Mouse (Mus musculus): ENCODE results near the gene Pgm5. TPM values are rescaled to one million over a fixed set of nuclear protein-coding genes. Genes with fewer than 3 reads are reported as not detected.

Gene Pgm5
- polyA plus RNA-seq, 1 experiment from 2014 or later: 7.8 TPM

DNA sequence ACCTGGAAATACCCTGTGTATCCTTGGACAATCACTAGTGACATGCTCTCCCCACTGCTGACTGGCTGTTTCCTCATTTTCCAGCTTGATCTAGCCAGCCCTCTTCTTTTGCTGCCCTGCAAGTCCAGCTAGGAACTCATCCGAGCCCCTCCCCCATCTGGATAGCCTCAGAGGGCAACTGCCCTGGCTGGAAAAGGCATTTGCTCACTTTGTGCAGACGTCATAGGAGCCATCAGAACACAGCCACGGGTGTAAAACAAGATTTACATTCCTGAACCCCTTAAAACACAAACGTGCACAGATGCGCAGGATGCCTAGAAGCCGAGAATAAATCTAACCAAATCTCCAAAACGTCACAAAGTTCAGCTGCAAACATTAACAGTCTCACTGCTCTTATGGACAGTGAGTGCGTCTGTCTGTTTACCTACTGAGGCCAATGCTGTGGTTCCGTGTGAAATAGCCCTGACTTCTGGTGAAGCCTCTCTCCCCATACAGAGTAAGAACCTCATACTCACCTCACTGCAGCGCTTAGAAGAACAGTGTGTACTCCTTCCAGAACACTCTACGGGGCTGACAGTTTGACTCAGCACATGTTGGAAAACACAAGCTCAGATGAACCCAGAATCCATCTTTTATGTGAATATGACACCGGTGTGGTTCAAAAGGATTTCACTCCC lies 99.0 kb downstream of the Pgm5 start:
- no peak for ATAC-seq (ENCODE audit: insufficient number of reproducible peaks, insufficient read depth, low FRiP score, low read depth)
- no peaks in the 10 kb centered on the region for H3K36me3 ChIP-seq (ENCODE audit: control insufficient read depth, insufficient read depth, low read length)
- peaks cover 3 to 23% of the 10 kb centered on the region in 2 experiments for H3K4me1 ChIP-seq (ENCODE audit: control insufficient read depth in 2 of 2, insufficient read depth in 2 of 2, low read length in 2 of 2)
- no peak overlapping the region for H3K27ac ChIP-seq (replicated peaks in 1 of 2; ENCODE audit: control insufficient read depth in 1 of 2, insufficient read depth in 1 of 2, low read depth in 2 of 2, low read length in 2 of 2)
- 49% methylated on average over 12 of the region's 12 CpGs for WGBS
- no peak overlapping the region for H3K4me3 ChIP-seq (ENCODE audit: control insufficient read depth in 1 of 2, insufficient read depth in 1 of 2, low read depth in 1 of 2, low read length in 2 of 2)
- H3K9ac ChIP-seq (ENCODE audit: low read length): no peak overlapping the region
- no peaks in the 10 kb centered on the region for H3K27me3 ChIP-seq (ENCODE audit: control insufficient read depth, insufficient read depth, low read length)
- no peaks in the 10 kb centered on the region for H3K9me3 ChIP-seq (ENCODE audit: control insufficient read depth, low read length)
- H3K4me2 ChIP-seq (ENCODE audit: low read length): no peak overlapping the region

DNA sequence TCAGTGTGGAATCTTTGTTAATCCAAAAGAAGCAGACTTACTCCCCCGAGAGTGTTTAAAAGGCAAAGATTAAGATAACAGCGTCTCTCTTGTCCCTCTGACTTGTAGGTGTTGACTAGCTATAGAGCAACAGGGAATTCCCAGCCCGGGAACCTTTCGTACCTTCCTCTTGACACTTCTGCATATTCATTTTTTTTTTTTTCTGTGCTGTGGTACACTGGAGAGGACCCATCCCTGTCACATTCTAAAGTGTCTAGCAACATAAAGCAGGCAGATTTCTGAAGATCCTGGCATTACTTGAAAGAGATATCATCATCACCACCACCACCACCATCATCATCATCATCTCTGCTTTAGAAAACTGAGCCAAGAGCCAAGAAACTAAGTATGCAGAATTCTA lies 105.0 kb downstream of the Pgm5 start:
- Histone ChIP-seq H3K9ac (ENCODE audit: low read length) (no peak overlapping the region), H3K36me3 (ENCODE audit: control insufficient read depth, insufficient read depth, low read length) (no peaks in the 10 kb centered on the region), H3K4me2 (ENCODE audit: low read length) (peak overlapping the region; percentile 18; the same call in 1 of the 2 replicates), H3K27me3 (ENCODE audit: control insufficient read depth, insufficient read depth, low read length) (no peaks in the 10 kb centered on the region), H3K27ac (replicated peaks in 1 of 2; ENCODE audit: control insufficient read depth in 1 of 2, insufficient read depth in 1 of 2, low read depth in 2 of 2, low read length in 2 of 2) (peak overlapping the region in 1 of 2 experiments; percentile 22; a peak in 1 of 4 replicates), H3K9me3 (ENCODE audit: control insufficient read depth, low read length) (no peaks in the 10 kb centered on the region), H3K4me3 (ENCODE audit: control insufficient read depth in 1 of 2, insufficient read depth in 1 of 2, low read depth in 1 of 2, low read length in 2 of 2) (no peak overlapping the region), H3K4me1 (ENCODE audit: control insufficient read depth in 2 of 2, insufficient read depth in 2 of 2, low read length in 2 of 2) (peaks cover 19 to 42% of the 10 kb centered on the region in 2 experiments)
- 12% methylated on average over 4 of the region's 4 CpGs for WGBS
- no peak for ATAC-seq (ENCODE audit: insufficient number of reproducible peaks, insufficient read depth, low FRiP score, low read depth)

DNA sequence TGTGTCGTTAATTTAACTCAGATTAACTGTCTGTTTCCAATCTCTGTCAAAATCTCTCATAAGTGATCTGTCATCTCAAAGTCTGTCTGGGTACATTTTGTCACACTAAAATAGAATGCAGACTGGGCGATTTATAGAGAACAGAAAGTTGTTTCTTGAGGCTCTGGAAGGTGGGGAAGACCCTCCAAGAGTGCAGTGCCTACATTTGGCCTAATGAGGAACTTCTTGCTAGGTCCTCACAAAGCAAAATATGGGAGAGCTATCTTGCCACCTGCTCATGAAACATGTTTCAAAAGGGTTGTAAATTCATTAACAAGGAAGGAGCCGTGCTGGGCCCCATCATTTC lies 107.2 kb downstream of the Pgm5 start:
- no peaks in the 10 kb centered on the region for H3K36me3 ChIP-seq (ENCODE audit: control insufficient read depth, insufficient read depth, low read length)
- no peak overlapping the region for H3K4me2 ChIP-seq (ENCODE audit: low read length)
- H3K4me1 ChIP-seq (ENCODE audit: control insufficient read depth in 2 of 2, insufficient read depth in 2 of 2, low read length in 2 of 2): peaks cover 19 to 42% of the 10 kb centered on the region in 2 experiments
- no peak overlapping the region for H3K9ac ChIP-seq (ENCODE audit: low read length)
- no peak overlapping the region for H3K4me3 ChIP-seq (ENCODE audit: control insufficient read depth in 1 of 2, insufficient read depth in 1 of 2, low read depth in 1 of 2, low read length in 2 of 2)
- ATAC-seq (ENCODE audit: insufficient number of reproducible peaks, insufficient read depth, low FRiP score, low read depth): no peak
- no peaks in the 10 kb centered on the region for H3K9me3 ChIP-seq (ENCODE audit: control insufficient read depth, low read length)
- peak overlapping the region in 1 of 2 experiments; percentile 35; a peak in 2 of 4 replicates for H3K27ac ChIP-seq (replicated peaks in 1 of 2; ENCODE audit: control insufficient read depth in 1 of 2, insufficient read depth in 1 of 2, low read depth in 2 of 2, low read length in 2 of 2)
- H3K27me3 ChIP-seq (ENCODE audit: control insufficient read depth, insufficient read depth, low read length): no peaks in the 10 kb centered on the region
- 60% methylated on average over 3 of the region's 3 CpGs for WGBS

DNA sequence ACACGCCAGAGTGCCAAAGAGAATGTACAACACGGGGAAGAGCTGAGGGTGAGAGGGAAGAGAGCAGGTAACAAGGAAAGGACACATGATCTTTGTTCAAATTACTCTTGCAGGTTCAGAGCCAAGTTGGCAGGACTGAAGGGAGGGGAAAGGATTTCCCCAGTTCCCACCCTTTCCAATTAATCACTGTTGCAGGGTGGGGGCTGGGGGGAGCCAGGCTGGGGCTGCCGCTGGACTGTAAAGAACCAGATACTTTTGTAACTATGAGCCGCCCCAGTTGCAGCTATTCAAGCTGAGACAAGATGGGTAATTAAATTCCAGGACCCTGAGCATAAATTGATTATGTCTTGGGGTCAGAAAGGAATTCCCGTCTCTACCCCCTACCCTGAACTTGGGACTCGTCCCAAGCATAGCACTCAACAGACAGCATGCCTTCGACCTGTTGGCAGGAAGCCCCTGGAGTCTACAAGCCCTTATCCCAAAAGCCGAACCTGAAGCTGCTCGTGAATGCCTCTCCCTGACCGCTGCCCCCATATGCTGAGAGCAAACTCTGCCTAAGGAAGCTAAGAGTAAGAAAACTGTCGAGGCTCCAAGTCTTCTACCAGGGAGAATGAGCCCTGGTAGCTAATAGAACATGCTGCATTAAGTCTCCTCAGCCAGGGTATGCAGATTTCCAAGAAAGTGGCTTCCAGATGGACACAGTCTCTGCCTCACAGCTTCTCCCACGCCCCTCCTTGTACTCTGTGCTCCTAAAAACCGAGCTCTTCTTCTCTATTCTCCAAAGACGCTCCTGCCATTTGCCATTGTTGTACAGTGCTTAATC lies 107.8 kb downstream of the Pgm5 start:
- Histone ChIP-seq H3K4me2 (ENCODE audit: low read length) (no peak overlapping the region), H3K36me3 (ENCODE audit: control insufficient read depth, insufficient read depth, low read length) (no peaks in the 10 kb centered on the region), H3K4me3 (ENCODE audit: control insufficient read depth in 1 of 2, insufficient read depth in 1 of 2, low read depth in 1 of 2, low read length in 2 of 2) (no peak overlapping the region), H3K9me3 (ENCODE audit: control insufficient read depth, low read length) (no peaks in the 10 kb centered on the region), H3K27me3 (ENCODE audit: control insufficient read depth, insufficient read depth, low read length) (no peaks in the 10 kb centered on the region), H3K27ac (replicated peaks in 1 of 2; ENCODE audit: control insufficient read depth in 1 of 2, insufficient read depth in 1 of 2, low read depth in 2 of 2, low read length in 2 of 2) (peak overlapping the region; percentile 35 to 44), H3K9ac (ENCODE audit: low read length) (0 out of 2 replicates have a peak overlapping the region, but pooled peaks have one; percentile 5), H3K4me1 (ENCODE audit: control insufficient read depth in 2 of 2, insufficient read depth in 2 of 2, low read length in 2 of 2) (peaks cover 19 to 42% of the 10 kb centered on the region in 2 experiments)
- ATAC-seq (ENCODE audit: insufficient number of reproducible peaks, insufficient read depth, low FRiP score, low read depth): peak; percentile 29; the same call in 1 of the 2 replicates
- 45% methylated on average over 14 of the region's 14 CpGs for WGBS

DNA sequence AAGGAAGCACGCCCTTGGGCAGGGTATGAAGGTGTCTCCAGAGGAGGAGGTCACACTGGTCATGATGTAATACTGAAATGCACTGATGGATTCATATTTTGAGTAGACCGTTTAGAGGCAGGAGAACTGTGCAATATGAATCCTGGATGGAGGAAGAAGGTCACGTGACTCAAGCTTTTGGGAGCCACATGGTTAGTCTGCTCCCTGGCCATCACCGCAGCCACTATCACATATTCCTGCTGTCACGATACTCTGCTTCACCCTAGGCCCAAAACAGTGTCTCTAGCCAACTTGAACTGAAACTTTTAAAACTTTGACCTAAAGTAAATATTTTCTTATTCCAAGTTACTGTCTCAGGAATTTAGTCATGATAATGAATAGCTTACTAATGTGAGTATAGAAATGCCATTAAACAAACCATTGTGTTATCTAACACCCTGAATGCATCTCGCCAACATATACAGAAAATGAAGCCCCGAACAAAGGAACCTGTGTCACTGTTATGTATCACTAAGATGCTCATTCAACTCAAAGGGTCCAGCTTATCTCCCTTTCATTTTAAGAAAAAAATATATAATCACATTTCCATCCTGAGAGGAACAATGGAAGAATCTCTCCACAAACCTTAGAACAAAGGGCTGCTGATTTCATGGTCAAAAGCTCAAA lies 108.6 kb downstream of the Pgm5 start:
- Histone ChIP-seq H3K9ac (ENCODE audit: low read length) (no peak overlapping the region), H3K4me1 (ENCODE audit: control insufficient read depth in 2 of 2, insufficient read depth in 2 of 2, low read length in 2 of 2) (peaks cover 19 to 42% of the 10 kb centered on the region in 2 experiments), H3K27ac (replicated peaks in 1 of 2; ENCODE audit: control insufficient read depth in 1 of 2, insufficient read depth in 1 of 2, low read depth in 2 of 2, low read length in 2 of 2) (peak overlapping the region in 1 of 2 experiments; percentile 35; a peak in 2 of 4 replicates), H3K4me2 (ENCODE audit: low read length) (no peak overlapping the region), H3K9me3 (ENCODE audit: control insufficient read depth, low read length) (no peaks in the 10 kb centered on the region), H3K27me3 (ENCODE audit: control insufficient read depth, insufficient read depth, low read length) (no peaks in the 10 kb centered on the region), H3K4me3 (ENCODE audit: control insufficient read depth in 1 of 2, insufficient read depth in 1 of 2, low read depth in 1 of 2, low read length in 2 of 2) (no peak overlapping the region), H3K36me3 (ENCODE audit: control insufficient read depth, insufficient read depth, low read length) (no peaks in the 10 kb centered on the region)
- no peak; the same call in 1 of the 2 replicates for ATAC-seq (ENCODE audit: insufficient number of reproducible peaks, insufficient read depth, low FRiP score, low read depth)
- 77% methylated on average over 7 of the region's 7 CpGs for WGBS

DNA sequence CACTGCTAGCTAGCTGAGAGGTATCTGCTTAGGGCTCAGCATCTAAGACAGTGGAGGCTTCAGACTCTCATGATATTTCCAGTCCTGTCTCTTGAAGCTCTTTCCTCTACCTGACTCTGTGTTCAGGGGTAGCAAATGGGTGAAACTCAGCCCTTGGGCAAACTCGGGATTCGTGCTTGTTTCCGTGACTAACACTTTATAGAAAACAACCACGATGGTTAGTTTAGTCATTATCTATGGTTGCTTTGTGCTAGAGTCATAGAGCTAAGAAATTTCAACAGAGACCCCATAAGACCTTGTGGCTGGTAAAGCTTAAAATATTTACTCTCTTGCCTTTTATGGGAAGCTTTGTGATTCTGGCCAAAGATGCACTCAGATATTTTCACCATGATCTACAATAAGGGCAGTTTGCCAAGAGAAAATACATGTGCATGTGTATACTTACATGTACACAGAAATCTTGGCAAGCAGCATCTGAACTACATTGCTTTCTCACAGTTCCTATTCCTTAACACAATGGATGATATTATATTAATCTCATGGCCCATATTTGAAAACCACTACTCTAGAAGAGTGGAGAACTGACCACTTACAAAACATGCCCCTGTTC lies 115.3 kb downstream of the Pgm5 start:
- H3K9me3 ChIP-seq (ENCODE audit: control insufficient read depth, low read length): no peaks in the 10 kb centered on the region
- no peak overlapping the region for H3K9ac ChIP-seq (ENCODE audit: low read length)
- no peak overlapping the region for H3K4me2 ChIP-seq (ENCODE audit: low read length)
- no peaks in the 10 kb centered on the region for H3K36me3 ChIP-seq (ENCODE audit: control insufficient read depth, insufficient read depth, low read length)
- peaks cover 5 to 18% of the 10 kb centered on the region in 2 experiments for H3K4me1 ChIP-seq (ENCODE audit: control insufficient read depth in 2 of 2, insufficient read depth in 2 of 2, low read length in 2 of 2)
- H3K4me3 ChIP-seq (ENCODE audit: control insufficient read depth in 1 of 2, insufficient read depth in 1 of 2, low read depth in 1 of 2, low read length in 2 of 2): no peak overlapping the region
- no peak for ATAC-seq (ENCODE audit: insufficient number of reproducible peaks, insufficient read depth, low FRiP score, low read depth)
- WGBS: 91% methylated on average over 4 of the region's 4 CpGs
- H3K27ac ChIP-seq (replicated peaks in 1 of 2; ENCODE audit: control insufficient read depth in 1 of 2, insufficient read depth in 1 of 2, low read depth in 2 of 2, low read length in 2 of 2): no peak overlapping the region
- H3K27me3 ChIP-seq (ENCODE audit: control insufficient read depth, insufficient read depth, low read length): no peaks in the 10 kb centered on the region

DNA sequence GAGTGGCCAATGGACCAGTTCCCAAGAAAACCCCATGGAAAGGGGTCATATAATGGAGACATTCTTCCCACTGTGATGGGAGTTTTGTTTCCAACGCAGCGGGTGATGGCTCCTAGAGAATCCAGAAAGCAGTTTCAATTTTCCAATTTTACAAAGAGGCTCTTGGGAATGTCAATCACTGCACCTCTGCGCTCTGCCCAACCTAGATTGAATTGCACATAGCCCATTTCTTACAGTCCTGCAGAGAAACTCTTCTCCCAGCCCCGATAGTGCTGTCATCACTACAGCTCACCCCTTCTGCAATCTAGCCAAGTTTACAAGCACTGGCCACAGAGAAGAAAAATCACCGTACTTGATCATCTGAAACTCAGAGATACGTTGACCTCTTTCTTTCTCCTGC lies 119.0 kb downstream of the Pgm5 start:
- H3K9ac ChIP-seq (ENCODE audit: low read length): no peak overlapping the region
- H3K4me2 ChIP-seq (ENCODE audit: low read length): peak overlapping the region; percentile 27
- ATAC-seq (ENCODE audit: insufficient number of reproducible peaks, insufficient read depth, low FRiP score, low read depth): no peak
- H3K9me3 ChIP-seq (ENCODE audit: control insufficient read depth, low read length): no peaks in the 10 kb centered on the region
- no peaks in the 10 kb centered on the region for H3K36me3 ChIP-seq (ENCODE audit: control insufficient read depth, insufficient read depth, low read length)
- peak overlapping the region; percentile 8 to 57; a peak in 2 of 4 replicates for H3K27ac ChIP-seq (replicated peaks in 1 of 2; ENCODE audit: control insufficient read depth in 1 of 2, insufficient read depth in 1 of 2, low read depth in 2 of 2, low read length in 2 of 2)
- H3K27me3 ChIP-seq (ENCODE audit: control insufficient read depth, insufficient read depth, low read length): no peaks in the 10 kb centered on the region
- no peak overlapping the region for H3K4me3 ChIP-seq (ENCODE audit: control insufficient read depth in 1 of 2, insufficient read depth in 1 of 2, low read depth in 1 of 2, low read length in 2 of 2)
- 18% methylated on average over 6 of the region's 6 CpGs for WGBS
- peaks cover 13 to 28% of the 10 kb centered on the region in 2 experiments for H3K4me1 ChIP-seq (ENCODE audit: control insufficient read depth in 2 of 2, insufficient read depth in 2 of 2, low read length in 2 of 2)

Measured in heart, embryonic 14.5 days (tissue).